Mouse (Mus musculus) erythroblast, embryonic 14.5 days (primary cell): ENCODE data around the gene Acer1. TPM values are rescaled to one million over a fixed set of nuclear protein-coding genes. Genes with fewer than 3 reads are reported as not detected.

Experiments
- H3K27me3 ChIP-seq: 2 replicates; pipeline ENCODE4 v1.6.1; 2012; ENCODE audit warnings: inconsistent platforms; ENCODE audit not compliant: control insufficient read depth
- H3K36me3 ChIP-seq: 2 replicates; pipeline ENCODE4 v1.6.1; 2012; ENCODE audit warnings: mild to moderate bottlenecking, inconsistent platforms; ENCODE audit not compliant: control insufficient read depth
- H3K4me1 ChIP-seq: 2 replicates; pipeline ENCODE4 v1.6.1; 2012; ENCODE audit warnings: inconsistent platforms; ENCODE audit not compliant: control insufficient read depth
- H3K4me3 ChIP-seq: replicated peaks from 2 replicates; pipeline ENCODE3; 2012; ENCODE audit warnings: moderate library complexity, mild to moderate bottlenecking, inconsistent platforms
- H3K9me3 ChIP-seq: 2 replicates; pipeline ENCODE4 v1.6.1; 2012; ENCODE audit warnings: low read length, inconsistent platforms, mixed read lengths; ENCODE audit not compliant: control insufficient read depth
- GATA1 ChIP-seq: IDR thresholded peaks from 2 replicates; pipeline ENCODE4 v1.6.1; 2012; ENCODE audit warnings: low read length, inconsistent platforms, mixed read lengths
- TAL1 ChIP-seq: IDR thresholded peaks from 3 replicates; pipeline ENCODE4 v1.6.1; 2012; ENCODE audit warnings: low read length, inconsistent platforms, mixed read lengths
- polyA plus RNA-seq: library from polyadenylated mRNA; stranded (reverse); fragments of >175 nt; gene quantifications from 2 replicates; pipeline ENCODE4 v1.2.3, GENCODE M21; 2012

Acer1 gene
- polyA plus RNA-seq, 1 experiment, result not detected

DNA sequence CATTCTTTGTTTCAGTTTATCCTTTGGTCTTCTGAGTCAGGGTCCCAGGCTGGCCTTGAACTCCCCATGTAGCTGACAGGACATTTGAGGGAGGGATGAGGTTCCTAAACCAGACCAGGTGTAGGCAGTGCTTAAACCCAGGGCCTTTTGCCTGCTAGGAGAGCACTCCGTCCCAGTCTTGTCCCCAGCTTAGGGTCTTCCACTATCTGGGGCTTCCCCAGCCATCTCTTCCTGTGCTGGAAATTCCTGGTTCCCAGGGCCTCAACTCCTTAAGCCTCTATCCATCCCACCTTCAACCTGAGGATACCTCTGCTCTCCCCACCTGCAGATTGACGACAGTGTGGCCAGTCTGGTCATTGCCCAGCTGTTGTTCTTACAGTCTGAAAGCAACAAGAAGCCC, 9.0 kb upstream of the Acer1 start:
- H3K27me3 ChIP-seq, result no peaks in the 10 kb centered on the region
- no peaks in the 10 kb centered on the region for H3K9me3 ChIP-seq
- TF ChIP-seq GATA1 (no peak), TAL1 (no peak)
- peak overlapping the region; percentile 75 for H3K4me3 ChIP-seq
- peaks cover 34% of the 10 kb centered on the region for H3K4me1 ChIP-seq
- peaks cover 48% of the 10 kb centered on the region for H3K36me3 ChIP-seq

DNA sequence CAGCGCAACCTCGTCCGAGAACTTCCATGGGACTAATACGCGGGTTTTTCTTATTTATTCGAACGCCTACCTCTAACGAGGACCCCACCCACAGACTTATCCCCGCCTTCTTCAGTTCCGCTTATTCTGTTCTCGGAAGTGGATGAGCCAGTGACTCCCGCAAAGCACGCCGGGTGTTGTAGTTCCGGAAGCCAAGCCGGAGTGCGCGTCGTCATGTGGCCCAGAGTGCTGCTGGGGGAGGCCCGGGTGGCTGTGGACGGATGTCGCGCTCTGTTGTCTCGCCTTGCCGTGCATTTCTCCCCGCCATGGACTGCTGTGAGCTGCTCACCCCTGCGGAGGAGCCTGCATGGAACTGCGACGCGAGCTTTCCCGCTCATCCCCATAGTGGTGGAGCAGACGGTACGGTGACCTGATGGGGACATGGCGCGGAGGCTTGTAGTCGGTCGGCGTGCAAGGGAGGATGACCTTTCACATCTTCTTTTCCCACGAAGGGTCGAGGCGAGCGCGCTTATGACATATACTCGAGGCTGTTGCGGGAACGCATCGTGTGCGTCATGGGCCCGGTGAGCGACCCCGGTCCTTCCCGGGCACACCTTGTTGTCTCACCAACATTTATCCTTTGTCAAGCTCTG, 8.3 kb upstream of the Acer1 start, which contains the start of gene Clpp:
Gene Clpp (plus strand): TSS at position 191 of the 632 bp plus-strand sequence.
- Histone ChIP-seq H3K4me1 (peaks cover 36% of the 10 kb centered on the region), H3K4me3 (peak within 1 kb of the TSS; percentile 75), H3K36me3 (peaks cover 41% of the 10 kb centered on the region), H3K9me3 (no peaks in the 10 kb centered on the region), H3K27me3 (no peaks in the 10 kb centered on the region)
- no peak for TF ChIP-seq GATA1

DNA sequence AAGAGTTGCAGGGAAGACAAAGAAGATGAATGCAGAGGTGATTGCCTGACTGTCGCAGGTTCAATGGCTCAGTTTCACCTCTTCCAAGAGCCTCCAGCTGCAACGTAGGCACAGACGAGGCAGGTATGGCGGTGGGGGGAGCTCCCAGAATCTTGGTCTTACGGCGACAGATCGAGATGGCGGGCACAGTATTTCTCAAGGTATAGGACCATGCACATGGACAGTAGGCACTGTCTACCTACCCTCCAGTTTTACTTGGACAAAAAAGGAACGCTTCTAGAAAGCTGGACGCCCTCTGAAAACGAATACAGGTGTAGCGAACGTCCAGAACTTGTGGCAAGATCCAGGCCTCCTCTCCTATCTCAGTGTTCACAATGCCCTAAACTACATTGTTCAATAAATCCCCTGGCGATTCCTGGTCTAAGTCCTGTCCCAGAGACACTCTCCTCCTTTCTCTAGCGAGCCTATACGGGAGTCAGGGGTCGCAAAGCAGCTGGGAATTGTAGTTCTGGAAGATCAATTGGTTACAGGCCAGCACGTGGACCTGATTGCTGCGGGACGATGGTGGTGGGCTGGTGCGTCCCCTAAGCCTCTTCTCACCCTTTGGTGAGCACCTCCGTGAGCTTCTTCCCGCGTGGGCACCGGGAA, 7.7 kb upstream of the Acer1 start:
- Histone ChIP-seq H3K4me3 (peak overlapping the region; percentile 75), H3K27me3 (no peaks in the 10 kb centered on the region), H3K36me3 (peaks cover 34% of the 10 kb centered on the region), H3K4me1 (peaks cover 36% of the 10 kb centered on the region), H3K9me3 (no peaks in the 10 kb centered on the region)
- TF ChIP-seq GATA1 (no peak), TAL1 (no peak)

DNA sequence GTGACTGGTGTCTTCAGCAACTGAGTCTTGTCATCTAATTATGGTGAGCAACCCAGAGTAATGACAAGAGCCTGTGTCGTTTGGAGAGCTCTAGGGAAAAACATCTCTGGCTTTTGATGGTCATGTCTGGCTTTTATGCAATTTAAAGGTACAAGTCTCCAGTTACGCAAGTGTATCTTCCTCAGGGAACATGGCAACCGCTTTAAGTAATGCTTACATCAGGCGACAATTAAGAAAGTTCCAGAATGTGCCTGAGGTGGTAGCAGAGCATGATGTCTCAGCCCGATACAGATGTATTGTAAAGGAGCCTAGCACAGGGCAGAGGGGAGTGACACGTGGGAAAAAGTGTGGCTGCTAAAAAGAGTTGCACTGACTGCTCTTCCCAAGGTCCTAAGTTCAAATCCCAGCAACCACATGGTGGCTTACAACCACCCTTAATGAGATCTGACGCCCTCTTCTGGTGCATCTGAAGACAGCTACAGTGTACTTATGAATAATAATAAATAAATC, 7.0 kb upstream of the Acer1 start:
- TF ChIP-seq TAL1 (no peak), GATA1 (no peak)
- H3K27me3 ChIP-seq, result no peaks in the 10 kb centered on the region
- no peaks in the 10 kb centered on the region for H3K9me3 ChIP-seq
- peak overlapping the region; percentile 75 for H3K4me3 ChIP-seq
- H3K4me1 ChIP-seq, result peaks cover 36% of the 10 kb centered on the region
- H3K36me3 ChIP-seq, result peaks cover 28% of the 10 kb centered on the region

DNA sequence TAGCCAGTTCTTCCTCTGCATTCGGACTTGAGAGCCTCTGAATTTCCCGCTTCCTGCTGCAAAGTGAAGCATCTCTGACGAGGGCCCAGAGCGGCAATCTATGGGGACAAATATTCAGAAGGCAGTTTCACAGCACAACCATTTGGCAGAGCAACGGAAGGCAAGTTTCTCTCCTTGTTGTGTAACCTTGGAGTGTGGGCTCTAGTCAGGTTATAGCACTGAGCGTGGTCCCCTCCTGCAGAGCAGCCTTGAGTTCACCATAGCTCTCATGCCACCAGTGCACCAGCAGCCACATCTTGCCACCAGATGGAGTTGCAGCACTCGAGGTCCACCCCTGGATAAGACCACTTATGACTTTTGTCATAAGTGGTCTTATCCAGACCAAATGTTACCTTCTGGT, 6.5 kb upstream of the Acer1 start:
- no peaks in the 10 kb centered on the region for H3K9me3 ChIP-seq
- no peak for TF ChIP-seq TAL1
- TF ChIP-seq GATA1, result no peak
- peaks cover 36% of the 10 kb centered on the region for H3K4me1 ChIP-seq
- no peak overlapping the region for H3K4me3 ChIP-seq
- peaks cover 23% of the 10 kb centered on the region for H3K36me3 ChIP-seq
- no peaks in the 10 kb centered on the region for H3K27me3 ChIP-seq

DNA sequence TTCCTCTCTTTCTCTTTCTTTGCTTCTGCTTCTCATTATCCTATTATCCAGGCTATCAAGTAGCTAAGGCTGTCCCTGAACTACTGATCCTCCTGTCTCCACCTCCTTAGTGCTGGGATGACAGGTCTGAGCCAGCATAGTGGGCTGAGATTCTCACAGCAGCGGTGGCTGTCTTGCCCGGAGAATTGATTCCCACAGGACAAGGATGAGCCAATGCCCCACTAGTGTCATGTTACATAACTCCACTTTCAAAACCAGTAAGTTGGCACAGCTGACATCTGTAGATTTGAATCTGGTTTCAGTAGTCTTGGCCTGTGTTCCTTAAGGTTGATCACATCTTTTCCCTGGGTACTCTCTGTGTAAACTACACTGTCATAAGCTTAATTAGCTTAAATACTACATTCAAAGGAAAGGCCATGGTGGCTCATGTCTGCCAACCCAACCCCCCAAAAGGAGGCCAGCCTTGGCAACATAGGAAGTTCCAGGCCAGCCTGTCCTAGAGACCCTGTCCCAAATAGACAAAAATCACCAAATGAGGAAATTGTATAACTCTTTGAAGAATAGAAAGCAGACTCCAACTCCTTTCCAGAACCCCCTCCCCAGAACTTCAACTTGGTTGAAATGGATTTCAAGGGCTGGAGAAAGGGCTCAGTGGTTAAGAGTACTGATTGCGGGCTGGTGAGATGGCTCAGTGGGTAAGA, 4.3 kb upstream of the Acer1 start:
- H3K27me3 ChIP-seq, result no peaks in the 10 kb centered on the region
- no peaks in the 10 kb centered on the region for H3K9me3 ChIP-seq
- H3K36me3 ChIP-seq, result peaks cover 4% of the 10 kb centered on the region
- peaks cover 26% of the 10 kb centered on the region for H3K4me1 ChIP-seq
- TF ChIP-seq TAL1 (no peak), GATA1 (no peak)
- no peak overlapping the region for H3K4me3 ChIP-seq

DNA sequence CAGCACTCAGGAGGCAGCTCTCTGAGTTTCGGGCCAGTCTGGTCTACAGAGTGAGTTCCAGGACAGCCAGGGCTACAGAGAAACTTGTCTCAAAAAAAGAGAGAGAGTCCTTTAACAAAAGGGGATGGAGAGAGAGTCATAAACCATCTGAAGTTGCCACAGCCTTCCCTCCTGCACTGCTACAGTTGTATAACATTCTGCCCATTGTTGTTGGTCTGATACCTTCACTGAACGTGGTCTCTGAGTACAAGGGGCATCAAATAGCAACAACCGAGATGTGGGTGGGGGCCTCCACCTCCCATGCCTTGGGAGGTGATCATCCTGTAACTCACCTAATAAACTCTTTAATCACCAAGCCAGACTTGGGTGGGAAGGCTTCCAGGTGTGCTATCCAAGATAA, 3.7 kb upstream of the Acer1 start:
- TF ChIP-seq TAL1, result no peak
- TF ChIP-seq GATA1, result no peak
- no peaks in the 10 kb centered on the region for H3K36me3 ChIP-seq
- no peaks in the 10 kb centered on the region for H3K27me3 ChIP-seq
- H3K4me3 ChIP-seq, result no peak overlapping the region
- peaks cover 21% of the 10 kb centered on the region for H3K4me1 ChIP-seq
- no peaks in the 10 kb centered on the region for H3K9me3 ChIP-seq

DNA sequence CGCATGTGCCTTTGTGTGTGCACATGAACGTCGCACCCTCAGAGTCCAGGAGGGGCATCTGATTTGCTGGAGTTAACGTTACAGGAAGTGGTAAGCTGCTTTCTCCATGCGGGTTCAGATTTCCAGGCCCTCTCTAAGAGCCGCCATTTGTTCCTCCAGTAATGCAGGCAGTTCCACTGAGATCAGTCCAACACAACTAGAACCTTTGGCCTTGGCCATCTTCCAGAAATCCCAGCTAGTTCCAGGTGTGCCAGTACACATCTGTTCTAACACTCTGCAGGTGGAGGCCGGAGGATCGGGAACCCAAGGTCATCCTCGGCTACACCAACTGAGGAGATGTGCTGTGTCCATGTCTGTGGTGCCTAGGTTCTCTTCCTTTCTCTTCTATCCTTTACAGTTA, 3.0 kb upstream of the Acer1 start:
- Histone ChIP-seq H3K4me3 (no peak overlapping the region), H3K9me3 (no peaks in the 10 kb centered on the region), H3K36me3 (no peaks in the 10 kb centered on the region), H3K4me1 (peaks cover 16% of the 10 kb centered on the region), H3K27me3 (no peaks in the 10 kb centered on the region)
- no peak for TF ChIP-seq TAL1
- no peak for TF ChIP-seq GATA1

DNA sequence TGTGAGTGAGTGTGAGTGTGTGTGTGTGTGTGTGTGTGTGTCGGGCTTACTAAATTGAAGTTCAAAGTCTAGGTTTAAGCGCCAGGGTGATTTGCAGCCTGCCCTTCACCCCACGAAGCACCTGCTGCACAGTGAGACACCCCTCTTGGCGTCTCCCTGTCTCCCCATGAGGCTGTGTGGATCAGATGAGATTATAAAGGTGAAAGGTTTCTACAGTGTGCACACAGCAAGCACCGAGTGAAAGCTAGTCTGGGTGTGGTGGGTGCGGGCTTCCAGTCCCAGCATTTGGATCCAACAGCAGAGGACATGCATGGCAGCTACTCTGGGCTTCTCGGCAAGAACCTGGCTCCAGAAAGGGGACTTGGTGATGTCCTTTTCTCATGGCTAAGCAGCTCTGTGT, 877 bp downstream of the Acer1 start:
- H3K36me3 ChIP-seq, result no peaks in the 10 kb centered on the region

More for the DNA sequence above, 877 bp downstream of the Acer1 start:
- TF ChIP-seq GATA1, result no peak
- no peak for TF ChIP-seq TAL1
- H3K27me3 ChIP-seq, result no peaks in the 10 kb centered on the region
- no peak overlapping the region for H3K4me3 ChIP-seq
- H3K4me1 ChIP-seq, result peaks cover 7% of the 10 kb centered on the region
- H3K9me3 ChIP-seq, result no peaks in the 10 kb centered on the region
